Mouse (Mus musculus) CH12.LX (cell line): ENCODE results near the gene Fam20c. TPM values are rescaled to one million over a fixed set of nuclear protein-coding genes. Genes with fewer than 3 reads are reported as not detected.

ENCODE experiments used
- DNase-seq: peaks from one replicate; pipeline ENCODE4 v3.0.0-alpha.2; 2013; ENCODE audit errors: extremely low read depth
- H3K27ac ChIP-seq: 2 replicates; pipeline ENCODE4 v1.5.1; 2012; ENCODE audit warnings: low read depth, mild to moderate bottlenecking, control low read depth, moderate library complexity; ENCODE audit not compliant: insufficient read depth
- H3K27me3 ChIP-seq: replicated peaks from 2 replicates; pipeline ENCODE3; 2012; ENCODE audit warnings: inconsistent platforms
- H3K36me3 ChIP-seq, 2 experiments: replicated peaks in 1 of 2; 2 replicates each; pipeline versions ENCODE3 to v1.6.1; 2012; ENCODE audit warnings: inconsistent platforms in 1 of 2, low read length in 1 of 2, mild to moderate bottlenecking in 1 of 2, mixed read lengths in 1 of 2, moderate library complexity in 1 of 2; ENCODE audit not compliant: control insufficient read depth in 1 of 2, insufficient read depth in 1 of 2
- H3K4me1 ChIP-seq, 2 experiments: 2 replicates each; pipeline ENCODE4 v1.6.1; 2012; ENCODE audit warnings: inconsistent platforms in 1 of 2, moderate library complexity in 1 of 2; ENCODE audit not compliant: insufficient read depth in 2 of 2, control insufficient read depth in 1 of 2
- H3K4me2 ChIP-seq: 2 replicates; pipeline ENCODE4 v1.6.1; 2012; ENCODE audit warnings: low read depth, mild to moderate bottlenecking, control low read depth; ENCODE audit not compliant: poor library complexity, insufficient read depth, severe bottlenecking
- H3K4me3 ChIP-seq, 3 experiments: fragments of 150-350 bp in 1 of 3; sonication (generic) in 1 of 3; replicated peaks in 1 of 3; 2 replicates each; pipeline versions ENCODE3 to v1.5.1; 2011 to 2012; ENCODE audit warnings: low read depth in 2 of 3, low read length in 2 of 3, mild to moderate bottlenecking in 2 of 3, moderate library complexity in 2 of 3, control low read depth in 1 of 3, improper control_type of control experiment in 1 of 3, inconsistent platforms in 1 of 3, mixed read lengths in 1 of 3; ENCODE audit not compliant: poor library complexity in 1 of 3
- H3K79me2 ChIP-seq: replicated peaks from 2 replicates; pipeline ENCODE4 v1.6.1; 2012; ENCODE audit warnings: mild to moderate bottlenecking, moderate library complexity; ENCODE audit not compliant: control insufficient read depth, poor library complexity, insufficient read depth, severe bottlenecking; ENCODE audit errors: extremely low read depth
- H3K9ac ChIP-seq: 2 replicates; pipeline ENCODE4 v1.6.1; 2012; ENCODE audit warnings: low read depth, mild to moderate bottlenecking, control low read depth, moderate library complexity; ENCODE audit not compliant: insufficient read depth
- H3K9me3 ChIP-seq: replicated peaks from 2 replicates; pipeline ENCODE3; 2012; ENCODE audit warnings: low read length, inconsistent platforms, mixed read lengths
- E2F4 ChIP-seq: IDR thresholded peaks from 2 replicates; pipeline ENCODE4 v1.6.1; 2011; ENCODE audit warnings: low read depth, low read length, improper control_type of control experiment; ENCODE audit not compliant: insufficient replicate concordance
- EP300 ChIP-seq: IDR thresholded peaks from 2 replicates; pipeline ENCODE4 v1.6.1; 2011; ENCODE audit warnings: low read length, improper control_type of control experiment
- HCFC1 ChIP-seq: IDR thresholded peaks from 2 replicates; pipeline ENCODE4 v1.6.1; 2012; ENCODE audit warnings: low read depth, mild to moderate bottlenecking, inconsistent platforms, low read length, improper control_type of control experiment
- JUN ChIP-seq: IDR thresholded peaks from 2 replicates; pipeline ENCODE4 v1.6.1; 2011; ENCODE audit warnings: low read depth, mild to moderate bottlenecking, low read length, improper control_type of control experiment, moderate library complexity; ENCODE audit not compliant: insufficient read depth
- MAFK ChIP-seq: IDR thresholded peaks from 2 replicates; pipeline ENCODE4 v1.6.1; 2011; ENCODE audit warnings: low read length, improper control_type of control experiment; ENCODE audit not compliant: insufficient replicate concordance
- MEF2A ChIP-seq: IDR thresholded peaks from 2 replicates; pipeline ENCODE4 v1.6.1; 2014; ENCODE audit warnings: low read depth, mild to moderate bottlenecking, inconsistent platforms, low read length, improper control_type of control experiment, borderline replicate concordance
- NELFE ChIP-seq: IDR thresholded peaks from 2 replicates; pipeline ENCODE4 v1.6.1; 2011; ENCODE audit warnings: low read depth, low read length, improper control_type of control experiment
- PAX5 ChIP-seq: IDR thresholded peaks from 2 replicates; pipeline ENCODE4 v1.6.1; 2012; ENCODE audit warnings: low read length, inconsistent platforms, mixed read lengths
- POLR2A ChIP-seq: IDR thresholded peaks from 2 replicates; pipeline ENCODE4 v1.6.1; 2011; ENCODE audit warnings: low read depth, mild to moderate bottlenecking, improper control_type of control experiment, low read length
- ZKSCAN1 ChIP-seq: IDR thresholded peaks from 2 replicates; pipeline ENCODE4 v1.6.1; 2012; ENCODE audit warnings: low read depth, inconsistent platforms, low read length, improper control_type of control experiment, borderline replicate concordance
- dilution Hi-C: fragments of 300-500 bp; cut with MboI; formaldehyde crosslinking; loops from 2 replicates; pipeline ENCODE4 v1.14.3; 2020; ENCODE audit warnings: low sequenced_read_pairs; ENCODE audit not compliant: extremely low pct_unique_long_range_greater_than_20kb, extremely low pct_ligation_motif_present
- in situ Hi-C: fragments of 300-500 bp; cut with MboI; formaldehyde crosslinking; loops from 3 replicates; pipeline ENCODE4 v1.14.3; 2019; ENCODE audit warnings: low sequenced_read_pairs, low pct_ligation_motif_present, low pct_unique_long_range_greater_than_20kb, mixed read lengths
- polyA plus RNA-seq: library from polyadenylated mRNA; unstranded; fragments of >175 nt; gene quantifications from 2 replicates; pipeline ENCODE4 v1.2.1, GENCODE M21; 2012; ENCODE audit warnings: low read depth; ENCODE audit not compliant: insufficient read length
- total RNA-seq, 2 experiments: library from RNA; depleted of rRNA; stranded (reverse); fragments of 300-350 nt in 1 of 2; fragments of >200 nt in 1 of 2; gene quantifications; 2 replicates each; pipeline ENCODE4 v1.2.3; 2012 to 2014

Fam20c gene
- total and polyA plus RNA-seq, 3 experiments: 0.13 to 0.84 (median 0.15) TPM

DNA sequence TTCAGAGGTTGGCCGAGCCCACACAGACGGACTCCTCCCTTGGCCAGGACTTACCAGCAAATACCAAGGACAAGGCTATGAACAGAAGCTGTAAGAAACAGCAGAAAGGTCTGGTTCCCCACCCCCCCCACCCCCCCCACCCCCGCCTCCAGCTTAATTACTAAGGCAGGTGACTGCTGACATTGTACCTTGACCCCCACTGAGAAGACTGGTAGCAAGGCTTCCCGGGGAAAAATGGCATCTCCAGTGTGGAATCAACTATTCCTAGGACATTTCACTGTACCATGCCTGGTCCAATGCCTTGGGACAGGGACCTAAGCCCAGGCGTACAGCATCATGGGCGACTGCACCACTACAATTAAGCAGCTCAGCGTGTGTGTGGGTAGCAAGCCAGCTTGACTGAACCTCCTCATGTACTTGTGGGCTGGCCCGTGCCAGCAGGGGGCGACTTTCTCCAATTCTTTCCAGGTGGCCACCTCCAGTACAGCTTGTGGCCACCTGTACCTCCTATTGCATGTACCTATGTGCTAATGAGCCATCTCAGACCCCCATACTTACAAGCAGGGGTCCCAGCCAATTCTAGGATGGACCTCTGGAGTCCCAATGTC lies 102.8 kb downstream of the Fam20c start (continued):
- TF ChIP-seq HCFC1 (no peak), EP300 (no peak), POLR2A (no peak), ZKSCAN1 (no peak), MAFK (no peak)

GRCm38 (mm10) chr5:138857811-138858251 lies 103.5 kb downstream of the Fam20c start:
- H3K9ac ChIP-seq: no peak overlapping the region
- no peaks in the 10 kb centered on the region for H3K36me3 ChIP-seq
- DNase-seq: no peak
- dilution Hi-C loops (no loop called here), in situ Hi-C loops (loop anchor here (5.0 kb wide), 1 partner anchor 149 kb away; no protein-coding TSS in a partner anchor)
- H3K27me3 ChIP-seq: no peaks in the 10 kb centered on the region
- H3K4me3 ChIP-seq: no peak overlapping the region
- no peaks in the 10 kb centered on the region for H3K79me2 ChIP-seq
- no peaks in the 10 kb centered on the region for H3K4me1 ChIP-seq
- H3K9me3 ChIP-seq: no peaks in the 10 kb centered on the region
- no peak overlapping the region for H3K27ac ChIP-seq
- TF ChIP-seq MEF2A: no peak
- TF ChIP-seq NELFE: no peak
- no peak for TF ChIP-seq E2F4
- TF ChIP-seq PAX5: no peak
- TF ChIP-seq JUN: no peak
- no peak for TF ChIP-seq ZKSCAN1
- no peak overlapping the region for H3K4me2 ChIP-seq

Other genes with a start within 250 kb of the Fam20c start
- gene 1700123K08Rik, start 189.8 kb upstream of the Fam20c start, total RNA-seq (2012; rRNA removed): not detected in 2 replicates
- gene 1700123K08Rik, start 189.8 kb upstream of the Fam20c start, total RNA-seq (2014; rRNA removed): not detected in 2 replicates
- gene 1700123K08Rik, start 189.8 kb upstream of the Fam20c start, polyA plus RNA-seq: not detected in 2 replicates
- 15.8 and 16.4 TPM in 2 replicates for gene Zfp68, start 134.8 kb upstream of the Fam20c start, total RNA-seq (2012; rRNA removed)
- gene Zfp68, start 134.8 kb upstream of the Fam20c start, total RNA-seq (2014; rRNA removed): 27.7 and 33.8 TPM in 2 replicates
- gene Zfp68, start 134.8 kb upstream of the Fam20c start, polyA plus RNA-seq: 13.7 and 16.7 TPM in 2 replicates
- 6.1 and 6.9 TPM in 2 replicates for gene A430033K04Rik, start 131.7 kb upstream of the Fam20c start, total RNA-seq (2012; rRNA removed)
- 6.7 and 6.8 TPM in 2 replicates for gene A430033K04Rik, start 131.7 kb upstream of the Fam20c start, total RNA-seq (2014; rRNA removed)
- 3.7 and 4.2 TPM in 2 replicates for gene A430033K04Rik, start 131.7 kb upstream of the Fam20c start, polyA plus RNA-seq
- not detected in 2 replicates for gene Gm5294, start 65.6 kb downstream of the Fam20c start, total RNA-seq (2012; rRNA removed)
- gene Gm5294, start 65.6 kb downstream of the Fam20c start, total RNA-seq (2014; rRNA removed): not detected in 2 replicates
- not detected in 2 replicates for gene Gm5294, start 65.6 kb downstream of the Fam20c start, polyA plus RNA-seq
- 20.3 and 26.5 TPM in 2 replicates for gene Pdgfa, start 242.9 kb downstream of the Fam20c start, total RNA-seq (2012; rRNA removed)
- gene Pdgfa, start 242.9 kb downstream of the Fam20c start, total RNA-seq (2014; rRNA removed): 24.4 and 30.7 TPM in 2 replicates
- 22.2 and 27.5 TPM in 2 replicates for gene Pdgfa, start 242.9 kb downstream of the Fam20c start, polyA plus RNA-seq